19 mouse cellular contexts compared by ENCODE assay signal in genomic region chr1:66943639-66944038, GRCm38 (mm10). TPM values are rescaled to one million over a fixed set of nuclear protein-coding genes. Genes with fewer than 3 reads are reported as not detected.
"Had no signal": no experiment of that assay in that cellular context is flagged by ENCODE, and none has a peak within 500 bp of the region (broad histone marks: within the 10 kb centered on the region; RNA-seq: fewer than 3 reads in every experiment).

No protein-coding gene starts in this region.

- H3K4me3 ChIP-seq: lung, embryonic 15.5 days; megakaryocyte, embryonic 14.5 days; midbrain, embryonic 13.5 days; midbrain, embryonic 15.5 days; neural tube, embryonic 13.5 days; neural tube, embryonic 15.5 days had no signal

- H3K4me1 ChIP-seq: lung, embryonic 15.5 days; megakaryocyte, embryonic 14.5 days; midbrain, embryonic 13.5 days; midbrain, embryonic 15.5 days; neural tube, embryonic 13.5 days; neural tube, embryonic 15.5 days had no signal

- DNase-seq: lung, adult 18-20 months; lung, postnatal 14 days; lung, postnatal 36 days; retina, postnatal 1 day; right cerebral cortex, adult 18-20 months; spleen, adult 18-20 months; thymus, adult 18-20 months; thymus, postnatal 14 days; thymus, postnatal 36 days had no signal

RNA-seq across cellular contexts. Expression of gene Myl1, which starts 1.6 kb away (rescaled TPM):
- total RNA-seq: megakaryocyte progenitor cell, adult 5-6 weeks; monocyte, adult 5-6 weeks had no signal
- polyA plus RNA-seq: macrophage; midbrain, embryonic 13.5 days; small intestine, adult 2 months had no signal
